Comparison of ENCODE assay signal across 8 mouse cellular contexts in the genomic region with DNA sequence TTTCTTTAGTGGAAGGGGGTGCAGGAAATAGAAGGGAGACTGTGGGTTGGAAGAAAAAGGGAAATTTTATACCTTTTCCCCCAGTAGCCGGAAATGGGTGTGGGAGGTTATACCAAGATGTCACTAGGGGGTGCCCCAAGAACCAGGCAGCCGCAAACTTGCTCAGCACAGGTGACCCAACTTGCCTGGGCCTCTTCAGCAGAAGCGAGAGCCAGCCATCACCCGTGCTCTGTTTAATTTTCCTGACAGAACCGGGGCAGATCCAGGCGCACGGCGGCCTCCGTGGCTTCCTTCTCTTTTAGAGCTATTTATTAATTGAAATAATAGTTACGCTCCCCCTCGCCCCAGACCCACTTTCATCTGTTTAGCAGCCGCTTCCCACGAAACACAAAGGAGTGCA.
DNase-seq lines count a peak whose midpoint lies in the region; ATAC-seq and TF ChIP-seq lines count a peak whose summit lies in the region.

No protein-coding gene starts in this region.

- ATAC-seq in kidney, embryonic 14.5 days (ENCODE audit: low FRiP score, low TSS enrichment) = no peak
- ATAC-seq in embryonic facial prominence, embryonic 14.5 days (ENCODE audit: low read depth) = no peak
- no peak for ATAC-seq in hindbrain, embryonic 16.5 days
- ATAC-seq in granulocyte monocyte progenitor cell, adult 5-6 weeks (replicated peaks; ENCODE audit: poor library complexity, severe bottlenecking) = no peak

- no peak overlapping the region for H3K27ac ChIP-seq in kidney, adult 2 months (ENCODE audit: insufficient read depth, low read depth, low read length)
- H3K27ac ChIP-seq in kidney, embryonic 14.5 days (ENCODE audit: low read depth, low read length) = no peak overlapping the region
- no peak overlapping the region for H3K27ac ChIP-seq in embryonic facial prominence, embryonic 14.5 days (replicated peaks; ENCODE audit: low read depth, low read length)
- no peak overlapping the region for H3K27ac ChIP-seq in hindbrain, embryonic 16.5 days (ENCODE audit: low read depth, low read length)

- peak; percentile 33 for DNase-seq in kidney, adult 2 months
- peak; percentile 79 for DNase-seq in Muller cell, postnatal 12 days (ENCODE audit: inconsistent ontology term)
- peak; percentile 63 for DNase-seq in embryonic facial prominence, embryonic 14.5 days (ENCODE audit: low spot score)
- peak; percentile 20 for DNase-seq in retina, adult 2 months (ENCODE audit: low read depth, low spot score)
- no peak for DNase-seq in ovary, adult 18-20 months (ENCODE audit: low spot score)

- no peak for TF ChIP-seq POLR2A in kidney, adult 2 months (IDR thresholded peaks at IDR 0.05; ENCODE audit: low read depth, low read length)

- H3K4me1 ChIP-seq in kidney, adult 2 months (ENCODE audit: control insufficient read depth, insufficient read depth, low read length) = no peaks in the 10 kb centered on the region
- H3K4me1 ChIP-seq in kidney, embryonic 14.5 days (ENCODE audit: control insufficient read depth, insufficient read depth, low read length) = no peaks in the 10 kb centered on the region
- H3K4me1 ChIP-seq in embryonic facial prominence, embryonic 14.5 days (ENCODE audit: control insufficient read depth, insufficient read depth, low read length) = no peaks in the 10 kb centered on the region
- no peaks in the 10 kb centered on the region; the same call in 1 of the 2 replicates for H3K4me1 ChIP-seq in hindbrain, embryonic 16.5 days (ENCODE audit: control insufficient read depth, insufficient read depth, low read depth, low read length)

- WGBS in kidney, adult 2 months = 74% methylated on average over 13 of the region's 13 CpGs
- WGBS in kidney, embryonic 14.5 days = 58% methylated on average over 13 of the region's 13 CpGs
- 46% methylated on average over 13 of the region's 13 CpGs for WGBS in embryonic facial prominence, embryonic 14.5 days
- WGBS in hindbrain, embryonic 16.5 days = 45% methylated on average over 13 of the region's 13 CpGs

- no peaks in the 10 kb centered on the region for H3K36me3 ChIP-seq in kidney, adult 2 months (ENCODE audit: control insufficient read depth, insufficient read depth, low read length)
- H3K36me3 ChIP-seq in kidney, embryonic 14.5 days (ENCODE audit: control insufficient read depth, insufficient read depth, low read length) = no peaks in the 10 kb centered on the region
- H3K36me3 ChIP-seq in embryonic facial prominence, embryonic 14.5 days (ENCODE audit: control insufficient read depth, insufficient read depth, low read length) = no peaks in the 10 kb centered on the region
- no peaks in the 10 kb centered on the region for H3K36me3 ChIP-seq in hindbrain, embryonic 16.5 days (ENCODE audit: control insufficient read depth, insufficient read depth, low read length)

- no peak overlapping the region for H3K9ac ChIP-seq in kidney, embryonic 14.5 days (ENCODE audit: low read depth, low read length)
- H3K9ac ChIP-seq in embryonic facial prominence, embryonic 14.5 days (ENCODE audit: low read depth, low read length) = no peak overlapping the region
- H3K9ac ChIP-seq in hindbrain, embryonic 16.5 days (ENCODE audit: low read depth, low read length) = no peak overlapping the region

- TF ChIP-seq CTCF in kidney, adult 2 months (conservative IDR thresholded peaks at IDR 0.05; ENCODE audit: insufficient read depth, insufficient read length, low read depth, low read length) = peak; percentile 47

- no peak overlapping the region for H3K4me3 ChIP-seq in kidney, adult 2 months (ENCODE audit: insufficient read depth, low read depth, low read length)
- no peak overlapping the region for H3K4me3 ChIP-seq in kidney, embryonic 14.5 days (ENCODE audit: low read length)
- H3K4me3 ChIP-seq in embryonic facial prominence, embryonic 14.5 days (ENCODE audit: low read depth, low read length) = no peak overlapping the region
- no peak overlapping the region for H3K4me3 ChIP-seq in hindbrain, embryonic 16.5 days (ENCODE audit: low read length)

- H3K27me3 ChIP-seq in kidney, adult 2 months (replicated peaks; ENCODE audit: control insufficient read depth, insufficient read depth, low read length) = no peaks in the 10 kb centered on the region
- no peaks in the 10 kb centered on the region for H3K27me3 ChIP-seq in kidney, embryonic 14.5 days (ENCODE audit: control insufficient read depth, insufficient read depth, low read length)
- no peaks in the 10 kb centered on the region for H3K27me3 ChIP-seq in embryonic facial prominence, embryonic 14.5 days (replicated peaks; ENCODE audit: control insufficient read depth, insufficient read depth, low read length)
- H3K27me3 ChIP-seq in hindbrain, embryonic 16.5 days (replicated peaks; ENCODE audit: control insufficient read depth, insufficient read depth, low read length) = no peaks in the 10 kb centered on the region

- H3K9me3 ChIP-seq in kidney, embryonic 14.5 days (ENCODE audit: control insufficient read depth, low read length) = no peaks in the 10 kb centered on the region
- no peaks in the 10 kb centered on the region for H3K9me3 ChIP-seq in embryonic facial prominence, embryonic 14.5 days (ENCODE audit: control insufficient read depth, low read length)
- no peaks in the 10 kb centered on the region for H3K9me3 ChIP-seq in hindbrain, embryonic 16.5 days (ENCODE audit: control insufficient read depth, low read length)

- no peak overlapping the region for H3K4me2 ChIP-seq in kidney, embryonic 14.5 days (replicated peaks; ENCODE audit: low read depth, low read length)
- no peak overlapping the region for H3K4me2 ChIP-seq in embryonic facial prominence, embryonic 14.5 days (ENCODE audit: low read depth, low read length)
- H3K4me2 ChIP-seq in hindbrain, embryonic 16.5 days (ENCODE audit: low read length) = no peak overlapping the region
